Mouse (Mus musculus) B cell, adult (primary cell): ENCODE measurements around the gene Trpm7. TPM values are rescaled to one million over a fixed set of nuclear protein-coding genes. Genes with fewer than 3 reads are reported as not detected.

Experiments
- total RNA-seq: library from RNA; stranded (reverse); gene quantifications from 4 replicates; pipeline ENCODE4 v1.2.4, GENCODE M21; 2023; ENCODE audit not compliant: inconsistent age

Trpm7 gene
- 64.0 to 87.1 TPM (median 78.2 TPM) in 4 replicates for total RNA-seq

DNA sequence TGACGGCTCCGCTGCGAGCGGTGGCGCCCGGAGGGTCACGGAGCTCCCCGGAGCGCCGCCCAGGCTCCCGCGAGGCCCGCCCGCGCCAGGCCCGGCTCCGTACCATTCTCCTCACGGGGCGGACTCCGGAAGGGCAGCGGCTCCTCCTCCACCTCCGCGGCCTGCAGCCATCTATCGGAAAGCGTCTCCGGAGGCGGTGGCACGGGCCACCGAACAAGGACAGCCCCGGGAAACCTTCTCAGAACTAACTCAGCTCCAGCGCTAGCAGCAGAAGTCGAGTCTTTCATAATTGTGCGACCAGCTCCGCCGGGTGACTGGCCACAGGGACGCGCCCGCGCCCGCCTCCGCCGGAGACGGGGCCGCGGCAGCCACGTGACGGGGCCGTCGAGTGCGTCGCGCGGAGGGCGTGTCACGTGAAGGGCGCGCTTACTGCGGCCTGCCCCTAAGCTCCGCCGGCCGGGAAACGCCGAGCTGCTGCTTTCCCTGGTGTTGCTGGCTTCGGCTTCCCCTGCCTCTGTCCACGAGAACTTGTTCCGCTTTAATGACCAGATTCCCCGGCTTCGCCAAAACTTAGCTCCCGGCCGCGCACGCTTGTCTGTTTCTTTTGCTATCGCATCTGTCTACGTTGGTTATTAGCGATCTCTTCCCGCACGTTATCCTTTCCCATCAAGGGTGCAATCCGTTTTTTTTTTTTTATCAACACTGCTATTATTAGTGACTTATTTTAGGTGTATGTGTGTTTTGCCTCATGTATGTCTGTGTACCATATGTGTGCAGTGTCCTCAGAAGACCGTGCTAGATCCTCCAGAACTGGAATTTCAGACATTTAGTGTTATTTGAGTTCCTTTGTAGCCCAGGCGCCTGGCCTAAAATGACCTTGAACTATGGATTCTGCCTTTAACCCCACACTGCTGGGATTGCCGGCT, at the start of gene Trpm7:
Gene Trpm7 (minus strand): TSS at position 360 of the 926 bp plus-strand sequence.

DNA sequence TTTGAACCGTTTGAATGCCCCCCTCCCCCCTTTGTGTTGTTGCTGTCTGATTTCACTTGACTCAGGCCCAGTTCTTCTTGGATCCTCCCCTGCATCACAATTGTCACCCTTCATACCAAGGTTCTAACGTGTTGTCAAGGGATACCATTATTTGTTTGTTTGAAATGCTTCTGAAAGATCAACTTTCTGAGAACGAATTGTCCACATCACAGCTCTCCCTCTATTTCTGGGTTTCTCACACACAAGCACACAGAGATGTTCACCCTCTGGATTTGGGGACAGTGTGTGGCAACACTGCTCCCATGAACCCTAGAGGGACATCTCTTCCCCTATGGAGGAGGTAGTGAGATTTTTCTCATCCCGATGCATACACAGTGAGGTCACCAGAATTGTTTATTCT, 92.7 kb downstream of the Trpm7 start, which contains the start of gene Usp50:
Gene Usp50 (minus strand): TSS at position 101 of the 400 bp plus-strand sequence.

Other genes starting within 250 kb of the Trpm7 start
- 38.9 to 43.1 TPM (median 41.6 TPM) in 4 replicates for gene Gabpb1, start 199.9 kb downstream of the Trpm7 start, total RNA-seq
- gene Usp8, start 168.9 kb downstream of the Trpm7 start, total RNA-seq, result 50.9 to 53.5 TPM (median 52.1 TPM) in 4 replicates
- gene Usp50, start 92.8 kb downstream of the Trpm7 start, total RNA-seq, result 0.75 TPM in 1 of 4 replicates, not detected in the others
- 54.5 to 58.0 TPM (median 55.0 TPM) in 4 replicates for gene Sppl2a, start 57.0 kb upstream of the Trpm7 start, total RNA-seq
- gene Ap4e1, start 132.5 kb upstream of the Trpm7 start, total RNA-seq, result 25.3 to 28.3 TPM (median 26.0 TPM) in 4 replicates
- gene Blvra, start 194.4 kb upstream of the Trpm7 start, total RNA-seq, result 14.5 to 17.8 TPM (median 15.8 TPM) in 4 replicates